Mouse (Mus musculus): ENCODE results near the gene Tmem132d. TPM values are rescaled to one million over a fixed set of nuclear protein-coding genes. Genes with fewer than 3 reads are reported as not detected.

Gene Tmem132d
- polyA plus RNA-seq, 1 experiment from 2014 or later, result 3.0 TPM

DNA sequence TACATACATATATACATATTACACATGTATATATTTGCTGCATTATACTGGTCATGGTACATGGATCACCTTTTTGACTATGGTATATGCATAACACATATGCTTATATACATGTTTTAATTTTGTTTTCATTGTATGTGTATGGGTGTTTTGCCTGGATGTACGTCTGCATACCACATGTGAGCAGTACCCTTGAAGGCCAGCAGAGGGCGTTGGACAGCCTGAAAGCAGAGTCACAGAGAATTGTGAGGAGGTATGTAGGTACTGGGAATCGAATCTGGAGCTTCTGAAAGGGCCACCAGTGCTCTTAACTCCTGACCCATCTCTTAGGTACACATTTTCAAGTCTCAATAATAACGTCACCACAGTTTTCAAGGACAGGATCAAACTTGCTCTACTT lies 43.2 kb downstream of the Tmem132d start:
- 49% methylated on average over 4 of the region's 4 CpGs for WGBS
- no peak overlapping the region for H3K9ac ChIP-seq (ENCODE audit: low read depth, low read length)
- H3K4me2 ChIP-seq (ENCODE audit: low read length), result no peak overlapping the region
- H3K4me3 ChIP-seq (ENCODE audit: low read length), result no peak overlapping the region
- ATAC-seq, result no peak
- H3K27ac ChIP-seq (ENCODE audit: low read depth, low read length), result no peak overlapping the region
- no peaks in the 10 kb centered on the region for H3K4me1 ChIP-seq (ENCODE audit: control insufficient read depth, insufficient read depth, low read depth, low read length)
- H3K36me3 ChIP-seq (ENCODE audit: control insufficient read depth, insufficient read depth, low read length), result no peaks in the 10 kb centered on the region
- H3K27me3 ChIP-seq (replicated peaks; ENCODE audit: control insufficient read depth, insufficient read depth, low read length), result no peaks in the 10 kb centered on the region
- H3K9me3 ChIP-seq (ENCODE audit: control insufficient read depth, low read length), result 0 out of 2 replicates have a peak, but pooled peaks cover 2% of the 10 kb centered on the region

DNA sequence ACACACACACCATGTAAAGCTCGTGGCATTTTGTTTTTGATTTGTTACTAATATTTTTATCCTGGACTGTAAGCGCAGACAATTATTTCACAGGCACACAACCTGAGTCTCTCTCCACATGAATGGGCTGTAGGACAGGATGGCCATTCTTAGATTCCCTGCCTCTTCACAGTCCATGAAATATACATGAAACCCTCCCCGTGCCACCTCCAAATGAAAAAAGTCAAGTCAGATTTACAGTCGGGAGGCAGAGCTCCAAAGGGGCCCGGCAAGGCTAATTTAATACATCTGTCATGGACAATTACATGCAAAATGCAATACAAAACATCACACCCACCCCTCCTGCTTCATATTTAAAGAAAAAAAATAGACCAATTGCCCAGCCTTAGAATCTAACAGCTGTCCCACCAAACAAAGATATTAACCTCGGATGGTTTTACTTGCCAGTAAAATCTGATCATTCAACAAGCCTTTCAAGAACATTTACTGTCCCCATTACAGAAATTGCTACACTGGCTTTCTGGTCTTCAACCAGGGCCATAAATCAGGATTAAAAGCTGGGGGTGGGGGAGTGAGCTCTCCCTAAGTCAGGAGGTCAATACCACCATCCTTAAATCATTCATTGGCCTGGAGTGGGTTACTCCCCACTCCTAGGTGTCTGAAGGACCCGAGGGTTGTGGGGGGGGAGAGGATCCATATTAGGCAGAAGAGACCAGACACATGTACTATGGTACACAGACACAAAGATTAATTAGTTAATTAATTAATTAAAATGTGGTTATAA lies 44.3 kb downstream of the Tmem132d start:
- ATAC-seq, result no peak
- no peaks in the 10 kb centered on the region for H3K27me3 ChIP-seq (replicated peaks; ENCODE audit: control insufficient read depth, insufficient read depth, low read length)
- H3K9me3 ChIP-seq (ENCODE audit: control insufficient read depth, low read length), result 0 out of 2 replicates have a peak, but pooled peaks cover 2% of the 10 kb centered on the region
- 40% methylated on average over 7 of the region's 7 CpGs for WGBS
- no peak overlapping the region for H3K9ac ChIP-seq (ENCODE audit: low read depth, low read length)
- H3K4me3 ChIP-seq (ENCODE audit: low read length), result no peak overlapping the region
- no peak overlapping the region for H3K4me2 ChIP-seq (ENCODE audit: low read length)
- no peaks in the 10 kb centered on the region for H3K4me1 ChIP-seq (ENCODE audit: control insufficient read depth, insufficient read depth, low read depth, low read length)
- H3K27ac ChIP-seq (ENCODE audit: low read depth, low read length), result no peak overlapping the region
- no peaks in the 10 kb centered on the region for H3K36me3 ChIP-seq (ENCODE audit: control insufficient read depth, insufficient read depth, low read length)

- WGBS, result 88% methylated on average over 3 of the region's 3 CpGs
- no peaks in the 10 kb centered on the region for H3K9me3 ChIP-seq (ENCODE audit: control insufficient read depth, low read length)
Observed at GRCm38 (mm10) chr5:128369814-128370213, 63.1 kb downstream of the Tmem132d start.

GRCm38 (mm10) chr5:128369111-128369510 lies 63.8 kb downstream of the Tmem132d start:
- Histone ChIP-seq H3K27ac (ENCODE audit: low read depth, low read length) (no peak overlapping the region), H3K9me3 (ENCODE audit: control insufficient read depth, low read length) (no peaks in the 10 kb centered on the region), H3K9ac (ENCODE audit: low read depth, low read length) (no peak overlapping the region), H3K27me3 (replicated peaks; ENCODE audit: control insufficient read depth, insufficient read depth, low read length) (no peaks in the 10 kb centered on the region), H3K4me2 (ENCODE audit: low read length) (no peak overlapping the region), H3K4me3 (ENCODE audit: low read length) (no peak overlapping the region), H3K4me1 (ENCODE audit: control insufficient read depth, insufficient read depth, low read depth, low read length) (no peaks in the 10 kb centered on the region), H3K36me3 (ENCODE audit: control insufficient read depth, insufficient read depth, low read length) (no peaks in the 10 kb centered on the region)
- WGBS, result 78% methylated on average over 7 of the region's 7 CpGs
- ATAC-seq, result no peak

More at GRCm38 (mm10) chr5:128369814-128370213, 63.1 kb downstream of the Tmem132d start:
- Histone ChIP-seq H3K4me3 (ENCODE audit: low read length) (no peak overlapping the region), H3K9ac (ENCODE audit: low read depth, low read length) (no peak overlapping the region), H3K27me3 (replicated peaks; ENCODE audit: control insufficient read depth, insufficient read depth, low read length) (no peaks in the 10 kb centered on the region), H3K4me1 (ENCODE audit: control insufficient read depth, insufficient read depth, low read depth, low read length) (no peaks in the 10 kb centered on the region), H3K4me2 (ENCODE audit: low read length) (no peak overlapping the region), H3K27ac (ENCODE audit: low read depth, low read length) (no peak overlapping the region), H3K36me3 (ENCODE audit: control insufficient read depth, insufficient read depth, low read length) (no peaks in the 10 kb centered on the region)
- ATAC-seq, result no peak

- Histone ChIP-seq H3K27ac (ENCODE audit: low read depth, low read length) (no peak overlapping the region), H3K27me3 (replicated peaks; ENCODE audit: control insufficient read depth, insufficient read depth, low read length) (no peaks in the 10 kb centered on the region), H3K9ac (ENCODE audit: low read depth, low read length) (no peak overlapping the region), H3K4me2 (ENCODE audit: low read length) (no peak overlapping the region), H3K4me3 (ENCODE audit: low read length) (no peak overlapping the region), H3K9me3 (ENCODE audit: control insufficient read depth, low read length) (no peaks in the 10 kb centered on the region), H3K4me1 (ENCODE audit: control insufficient read depth, insufficient read depth, low read depth, low read length) (no peaks in the 10 kb centered on the region), H3K36me3 (ENCODE audit: control insufficient read depth, insufficient read depth, low read length) (no peaks in the 10 kb centered on the region)
- ATAC-seq, result no peak
- 97% methylated on average over 2 of the region's 3 CpGs for WGBS
Observed at GRCm38 (mm10) chr5:128365261-128365985, 67.5 kb downstream of the Tmem132d start.

- no peak overlapping the region for H3K9ac ChIP-seq (ENCODE audit: low read depth, low read length)
- no peaks in the 10 kb centered on the region for H3K36me3 ChIP-seq (ENCODE audit: control insufficient read depth, insufficient read depth, low read length)
- no peak overlapping the region for H3K4me2 ChIP-seq (ENCODE audit: low read length)
- H3K4me1 ChIP-seq (ENCODE audit: control insufficient read depth, insufficient read depth, low read depth, low read length), result no peaks in the 10 kb centered on the region
- WGBS, result 58% methylated on average over 23 of the region's 23 CpGs
- ATAC-seq, result no peak
- no peak overlapping the region for H3K4me3 ChIP-seq (ENCODE audit: low read length)
- H3K27ac ChIP-seq (ENCODE audit: low read depth, low read length), result no peak overlapping the region
- H3K9me3 ChIP-seq (ENCODE audit: control insufficient read depth, low read length), result no peaks in the 10 kb centered on the region
- H3K27me3 ChIP-seq (replicated peaks; ENCODE audit: control insufficient read depth, insufficient read depth, low read length), result no peaks in the 10 kb centered on the region
Observed at GRCm38 (mm10) chr5:128360946-128361675, 71.8 kb downstream of the Tmem132d start.

DNA sequence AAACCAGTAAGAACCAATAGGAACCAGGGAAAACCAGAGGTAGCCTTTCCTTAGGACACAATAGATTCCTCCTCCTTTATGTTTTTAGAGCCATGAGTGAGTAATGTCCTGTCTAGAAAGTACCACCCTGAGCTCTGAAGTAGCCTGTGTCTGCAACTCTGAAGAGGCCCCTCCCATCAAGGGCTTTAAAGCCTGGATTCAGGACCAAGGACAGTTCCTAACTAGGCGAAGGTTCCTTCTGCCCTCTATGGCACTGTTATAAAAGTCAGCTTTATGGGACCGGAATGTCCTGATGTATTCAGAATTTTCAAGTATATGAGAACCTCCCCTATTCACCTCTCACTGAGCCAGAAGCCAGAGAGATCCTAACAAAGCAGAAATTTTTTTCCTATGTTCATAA lies 84.0 kb downstream of the Tmem132d start:
- H3K27me3 ChIP-seq (replicated peaks; ENCODE audit: control insufficient read depth, insufficient read depth, low read length), result no peaks in the 10 kb centered on the region
- H3K9ac ChIP-seq (ENCODE audit: low read depth, low read length), result no peak overlapping the region
- H3K4me1 ChIP-seq (ENCODE audit: control insufficient read depth, insufficient read depth, low read depth, low read length), result no peaks in the 10 kb centered on the region
- 56% methylated on average over 2 of the region's 2 CpGs for WGBS
- H3K36me3 ChIP-seq (ENCODE audit: control insufficient read depth, insufficient read depth, low read length), result no peaks in the 10 kb centered on the region
- no peak overlapping the region for H3K4me3 ChIP-seq (ENCODE audit: low read length)
- ATAC-seq, result no peak
- no peak overlapping the region for H3K27ac ChIP-seq (ENCODE audit: low read depth, low read length)
- H3K9me3 ChIP-seq (ENCODE audit: control insufficient read depth, low read length), result no peaks in the 10 kb centered on the region
- no peak overlapping the region for H3K4me2 ChIP-seq (ENCODE audit: low read length)

DNA sequence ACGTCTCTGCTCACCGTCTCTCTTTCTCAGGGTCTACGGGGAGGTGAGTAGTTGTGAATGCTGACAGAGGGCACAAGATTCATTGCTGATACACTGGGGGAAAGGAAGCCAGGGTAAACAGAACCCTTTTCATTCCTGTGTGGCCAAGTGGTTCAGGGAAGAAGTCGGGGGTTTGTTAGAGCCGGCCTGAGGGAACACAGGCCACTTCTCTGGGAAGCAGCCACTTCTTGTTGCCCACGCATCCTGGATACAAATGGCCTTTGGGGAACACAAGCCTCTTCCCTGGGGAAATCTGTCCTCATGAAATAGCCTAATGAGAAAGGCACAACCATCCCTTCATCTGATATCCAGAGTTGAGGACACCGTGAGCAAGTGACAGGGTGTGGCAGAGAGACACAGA lies 96.0 kb downstream of the Tmem132d start:
- H3K27me3 ChIP-seq (replicated peaks; ENCODE audit: control insufficient read depth, insufficient read depth, low read length), result no peaks in the 10 kb centered on the region
- no peaks in the 10 kb centered on the region for H3K36me3 ChIP-seq (ENCODE audit: control insufficient read depth, insufficient read depth, low read length)
- no peak overlapping the region for H3K4me3 ChIP-seq (ENCODE audit: low read length)
- WGBS, result 85% methylated on average over 7 of the region's 7 CpGs
- no peaks in the 10 kb centered on the region for H3K4me1 ChIP-seq (ENCODE audit: control insufficient read depth, insufficient read depth, low read depth, low read length)
- H3K9me3 ChIP-seq (ENCODE audit: control insufficient read depth, low read length), result no peaks in the 10 kb centered on the region
- peak; percentile 48 for ATAC-seq
- H3K27ac ChIP-seq (ENCODE audit: low read depth, low read length), result no peak overlapping the region
- no peak overlapping the region for H3K9ac ChIP-seq (ENCODE audit: low read depth, low read length)
- no peak overlapping the region for H3K4me2 ChIP-seq (ENCODE audit: low read length)

DNA sequence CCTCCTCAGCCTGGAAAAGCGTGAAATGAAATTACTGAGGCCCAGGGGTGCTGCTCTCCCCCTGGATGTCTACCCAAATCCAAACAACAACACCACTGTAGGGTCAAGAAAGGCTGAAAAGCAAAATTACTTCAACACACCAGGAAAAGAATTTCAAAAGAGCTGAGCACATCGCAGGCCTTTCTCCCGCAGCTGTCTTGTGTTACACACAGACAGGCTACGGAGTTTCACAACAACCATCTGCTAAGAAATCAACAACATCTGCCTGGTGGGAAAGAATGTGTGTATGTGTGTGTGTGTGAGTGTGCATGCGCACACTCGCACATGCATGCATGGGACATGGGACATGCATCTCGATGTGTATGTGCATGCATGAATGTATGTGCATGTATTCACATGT lies 100.1 kb downstream of the Tmem132d start:
- no peak overlapping the region for H3K9ac ChIP-seq (ENCODE audit: low read depth, low read length)
- no peaks in the 10 kb centered on the region for H3K27me3 ChIP-seq (replicated peaks; ENCODE audit: control insufficient read depth, insufficient read depth, low read length)
- no peaks in the 10 kb centered on the region for H3K9me3 ChIP-seq (ENCODE audit: control insufficient read depth, low read length)
- WGBS, result 83% methylated on average over 7 of the region's 7 CpGs
- ATAC-seq, result no peak
- no peak overlapping the region for H3K4me2 ChIP-seq (ENCODE audit: low read length)
- no peak overlapping the region for H3K4me3 ChIP-seq (ENCODE audit: low read length)
- no peaks in the 10 kb centered on the region for H3K4me1 ChIP-seq (ENCODE audit: control insufficient read depth, insufficient read depth, low read depth, low read length)
- H3K36me3 ChIP-seq (ENCODE audit: control insufficient read depth, insufficient read depth, low read length), result no peaks in the 10 kb centered on the region
- H3K27ac ChIP-seq (ENCODE audit: low read depth, low read length), result no peak overlapping the region

All from hindbrain, embryonic 16.5 days (tissue).